Mouse (Mus musculus) ovary, postnatal 10 days (tissue): ENCODE results near the gene Coq10b.
"Not testable (repeated sequence)": the region's sequence is repeated elsewhere in the genome, so short reads cannot be mapped to it uniquely, and the experiment has no call there.

Source experiments
- DNase-seq: peaks from one replicate; pipeline ENCODE4 v3.0.0; 2022; ENCODE audit warnings: low spot score

Gene Coq10b

DNA sequence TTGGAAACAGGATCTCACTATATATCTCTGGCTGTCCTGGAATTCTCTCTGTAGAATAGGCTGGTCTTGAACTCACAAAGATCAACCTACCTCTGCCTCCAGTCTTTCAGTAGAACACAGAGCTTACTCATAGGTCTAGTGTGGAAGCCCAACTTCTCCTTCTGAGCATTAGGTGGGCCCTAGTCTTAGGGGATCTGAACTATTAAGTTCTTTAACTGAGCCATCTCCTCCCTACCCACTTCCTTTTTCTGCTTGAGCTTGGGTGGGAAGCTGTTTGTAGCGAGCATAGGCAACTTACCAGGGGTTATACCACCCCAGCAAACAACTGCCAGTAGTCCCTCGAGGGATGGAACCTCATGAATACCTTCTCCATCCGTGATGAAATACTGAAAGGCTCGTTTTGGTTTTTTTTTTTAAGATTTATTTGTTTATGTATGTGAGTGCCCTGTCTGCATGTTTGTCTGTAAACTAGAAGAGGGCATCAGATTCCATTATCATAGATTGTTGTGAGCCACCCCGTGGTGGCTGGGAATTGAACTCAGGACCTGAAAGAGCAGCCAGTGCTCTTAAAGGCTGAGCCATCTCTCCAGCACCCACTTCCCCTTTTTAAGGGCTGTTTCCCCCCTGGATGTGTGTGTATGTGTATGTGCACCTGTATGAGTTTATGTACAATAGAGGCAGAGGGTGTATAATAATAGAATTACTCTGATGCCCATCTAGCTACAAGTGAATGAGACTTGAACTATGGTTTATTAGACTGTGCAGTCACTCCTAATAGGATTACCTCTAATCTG is 2.9 kb downstream of the Coq10b start:
- no peak for DNase-seq

DNA sequence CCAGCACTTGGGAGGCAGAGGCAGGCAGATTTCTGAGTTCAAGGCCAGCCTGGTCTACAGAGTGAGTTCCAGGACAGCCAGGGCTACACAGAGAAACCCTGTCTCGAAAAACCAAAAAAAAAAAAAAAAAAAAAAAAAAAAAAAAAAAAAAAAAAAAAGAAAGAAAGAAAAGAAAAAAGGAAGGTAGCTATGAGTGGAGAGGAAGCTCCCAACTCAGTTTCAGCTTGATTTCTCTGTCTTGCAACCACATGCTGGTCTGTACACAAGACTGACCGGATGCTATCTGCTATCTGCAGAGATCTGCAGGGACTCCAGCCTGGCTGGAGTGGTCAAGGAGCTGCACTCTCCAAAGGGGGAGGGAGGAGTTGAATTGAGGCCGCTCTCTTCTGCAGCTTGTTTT is 5.8 kb downstream of the Coq10b start:
- DNase-seq: not testable (repeated sequence)

- no peak for DNase-seq
Observed at GRCm38 (mm10) chr1:55061099-55061498, 8.5 kb downstream of the Coq10b start.

DNA sequence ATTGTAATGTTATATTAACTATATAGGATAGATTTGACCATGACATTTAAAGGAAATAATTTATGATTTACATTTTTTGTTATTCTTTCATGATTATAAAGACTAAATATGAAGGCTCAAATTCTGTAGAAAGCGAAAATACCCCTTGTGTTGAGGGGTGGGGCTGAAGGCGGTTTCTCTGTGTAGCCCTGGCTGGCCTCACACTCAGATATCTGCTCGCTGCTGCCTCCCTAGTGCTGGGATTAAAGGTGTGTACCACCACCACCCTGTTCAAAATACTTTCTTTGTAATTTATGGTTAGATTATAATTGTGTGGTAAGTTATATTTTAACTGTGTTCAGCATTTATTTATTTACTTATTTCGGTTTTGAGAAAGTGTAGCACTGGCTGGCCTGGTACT is 9.2 kb downstream of the Coq10b start:
- no peak for DNase-seq

GRCm38 (mm10) chr1:55072328-55072727 is 19.8 kb downstream of the Coq10b start:
- DNase-seq: not testable (repeated sequence)

GRCm38 (mm10) chr1:55074757-55075156 is 22.2 kb downstream of the Coq10b start:
- DNase-seq: no peak

DNA sequence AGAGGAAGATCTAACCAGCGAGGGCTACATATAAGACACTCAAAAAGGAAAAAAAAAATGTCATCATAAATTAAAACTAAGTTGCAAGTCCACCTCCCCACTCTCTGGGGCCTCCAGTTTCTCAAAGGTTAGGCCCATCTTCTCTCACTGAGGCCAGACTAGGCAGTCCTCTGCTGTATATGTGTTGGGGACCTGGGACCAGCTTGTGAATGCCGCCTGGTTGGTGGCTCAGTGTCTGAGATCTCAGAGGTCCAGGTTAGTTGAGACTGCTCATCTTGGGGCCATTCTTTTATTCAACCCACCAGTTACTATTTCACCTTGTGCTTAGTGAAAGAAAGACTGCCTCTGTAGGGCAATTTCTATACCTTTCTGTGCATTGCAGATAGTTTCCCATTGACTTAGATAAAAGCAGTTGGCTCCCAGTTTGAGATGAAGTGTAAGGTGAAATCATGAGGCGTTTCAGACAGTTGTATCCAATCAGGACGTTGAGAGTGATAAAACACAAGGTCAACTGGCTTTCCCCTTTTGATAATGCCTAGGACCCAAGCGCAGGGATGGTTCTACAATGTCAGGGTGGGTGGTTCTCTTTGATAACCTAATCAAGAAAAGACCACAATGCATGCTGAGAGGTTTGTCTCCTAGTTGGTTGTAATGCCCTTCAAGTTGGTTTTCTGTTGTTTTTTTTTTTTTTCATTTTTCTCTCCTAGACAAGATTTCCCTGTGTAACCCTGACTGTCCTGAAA is 23.3 kb downstream of the Coq10b start:
- DNase-seq: no peak

DNA sequence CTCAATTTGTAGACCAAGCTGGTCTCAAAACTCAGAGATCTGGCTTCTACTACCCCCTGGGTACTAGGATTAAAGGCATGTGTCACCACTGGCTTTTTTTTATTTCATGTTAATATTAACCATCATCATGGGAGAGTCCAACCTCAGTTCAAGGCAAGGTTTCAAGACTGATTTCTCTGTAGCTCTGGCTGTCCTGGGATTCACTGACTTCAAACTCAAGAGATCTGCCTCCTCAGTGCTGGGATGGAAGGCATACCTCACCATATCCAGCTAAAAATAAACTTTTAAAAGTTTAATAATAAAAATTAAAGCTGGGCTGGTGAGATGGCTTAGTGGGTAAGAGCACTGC is 23.8 kb downstream of the Coq10b start:
- DNase-seq: no peak

DNA sequence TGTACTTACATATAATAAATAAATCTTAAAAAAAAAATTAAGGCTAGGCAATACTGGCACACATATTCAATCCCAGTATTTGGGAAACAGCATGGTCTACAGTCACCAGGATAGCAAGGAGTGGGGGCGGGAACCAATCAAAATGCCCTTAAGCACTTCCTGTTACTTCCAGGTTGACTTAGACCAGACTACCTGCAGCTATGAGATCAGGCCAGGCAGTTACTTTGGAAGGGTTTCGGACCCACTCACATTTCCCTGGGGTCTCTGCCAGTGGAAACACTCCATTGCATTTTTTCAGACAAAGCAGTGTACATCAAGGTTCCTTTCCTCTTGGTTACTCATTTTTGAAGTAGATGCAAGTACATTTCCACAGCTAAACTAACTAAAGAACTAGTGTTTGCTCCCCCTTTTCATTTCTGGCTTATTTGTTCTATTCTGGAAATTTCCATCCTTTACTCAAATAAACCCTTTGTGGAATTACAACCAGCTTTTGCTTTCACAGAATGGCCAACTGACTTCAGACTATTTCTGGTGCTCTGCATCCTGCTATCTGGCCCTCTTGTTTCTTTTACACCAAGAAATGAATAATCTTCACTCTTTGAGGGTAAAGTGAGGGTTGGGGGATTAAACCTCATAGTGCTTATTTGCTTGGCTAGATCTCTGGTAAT is 24.4 kb downstream of the Coq10b start:
- no peak for DNase-seq

DNA sequence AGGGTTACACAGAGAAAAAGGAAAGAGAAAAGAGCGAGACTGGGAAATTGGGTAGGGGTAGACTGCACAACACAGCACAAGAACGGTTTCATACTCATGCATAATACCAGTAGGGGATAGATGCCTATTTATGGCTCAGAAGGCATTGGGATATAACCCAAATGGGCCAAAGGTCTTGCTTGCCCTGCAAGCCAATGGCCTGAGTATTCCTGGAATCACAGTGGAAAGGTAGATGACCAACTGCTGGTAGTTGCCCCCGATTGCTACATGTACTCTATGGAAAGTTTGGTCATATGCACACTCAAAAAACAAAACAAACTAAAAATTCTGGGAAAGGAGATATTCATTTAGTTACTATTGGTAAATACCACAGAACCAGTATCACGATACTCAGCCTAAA is 27.1 kb downstream of the Coq10b start:
- DNase-seq: no peak

GRCm38 (mm10) chr1:55082106-55082505 is 29.5 kb downstream of the Coq10b start:
- no peak for DNase-seq

- no peak for DNase-seq
Observed at GRCm38 (mm10) chr1:55085781-55086366, 33.3 kb downstream of the Coq10b start.

GRCm38 (mm10) chr1:55086868-55087400 is 34.4 kb downstream of the Coq10b start:
- DNase-seq: no peak

- DNase-seq: peak; percentile 49
Observed at GRCm38 (mm10) chr1:55087401-55087904, 34.9 kb downstream of the Coq10b start.

GRCm38 (mm10) chr1:55087932-55088610 is 35.5 kb downstream of the Coq10b start, which contains the start of the genes Hspe1 and Hspd1:
Gene Hspe1, plus strand, starts transcription at chr1:55088132.
Gene Hspd1, minus strand, starts transcription at chr1:55088243.
- DNase-seq: peak; percentile 95

- no peak for DNase-seq
Observed at GRCm38 (mm10) chr1:55088611-55089497, 36.3 kb downstream of the Coq10b start.

- DNase-seq: no peak
Observed at GRCm38 (mm10) chr1:55089498-55090064, 37.0 kb downstream of the Coq10b start.

DNA sequence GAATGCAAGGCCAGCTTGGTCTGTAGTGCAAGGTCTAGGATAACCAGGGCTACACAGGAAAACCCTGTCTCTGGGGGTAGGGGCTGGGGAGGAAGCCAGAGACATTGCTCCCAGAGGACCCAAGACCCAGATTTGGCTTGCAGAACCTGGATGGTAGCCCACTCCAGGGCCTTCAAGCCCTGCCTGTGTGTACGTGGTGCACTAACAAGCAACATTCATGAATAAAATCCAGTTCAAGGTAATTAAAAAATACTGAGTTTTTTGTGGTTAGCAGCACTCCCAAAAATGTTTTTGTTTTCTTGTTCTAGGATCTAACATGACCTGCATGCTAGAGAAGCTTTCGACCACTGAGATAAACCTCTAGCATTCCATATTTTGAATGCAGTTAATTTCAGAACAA is 39.5 kb downstream of the Coq10b start:
- DNase-seq: no peak

GRCm38 (mm10) chr1:55092469-55092868 is 39.9 kb downstream of the Coq10b start:
- DNase-seq: no peak
